Mouse (Mus musculus) forebrain, embryonic 14.5 days (tissue): ENCODE data around the gene Slc9b2. TPM values are rescaled to one million over a fixed set of nuclear protein-coding genes. Genes with fewer than 3 reads are reported as not detected.
A peak's percentile ranks its signal among the peaks of the same experiment; 100 is the strongest.

ENCODE experiments used
- ATAC-seq: fragments of 200-750 bp; cut with Nextera tagmentation; 2 replicates; pipeline ENCODE4 v1.8.0; 2017; ENCODE audit warnings: mild to moderate bottlenecking, moderate library complexity
- DNase-seq: peaks from one replicate; pipeline ENCODE4 v3.0.0-alpha.2; 2015; ENCODE audit warnings: low spot score
- H3K27ac ChIP-seq: fragments of 300-500 bp; sonication (generic); 2 replicates; pipeline ENCODE4 v1.5.1; 2014; ENCODE audit warnings: low read depth, mild to moderate bottlenecking, control low read depth, low read length, moderate library complexity
- H3K27me3 ChIP-seq: fragments of 300-500 bp; sonication (generic); replicated peaks from 2 replicates; pipeline ENCODE4 v1.6.1; 2014; ENCODE audit warnings: low read length, control low read depth, mixed read lengths; ENCODE audit not compliant: control insufficient read depth, insufficient read depth
- H3K36me3 ChIP-seq: fragments of 300-500 bp; sonication (generic); 2 replicates; pipeline ENCODE4 v1.6.1; 2014; ENCODE audit warnings: low read length, control low read depth; ENCODE audit not compliant: control insufficient read depth, insufficient read depth
- H3K4me1 ChIP-seq: fragments of 300-500 bp; sonication (generic); 2 replicates; pipeline ENCODE4 v1.6.1; 2014; ENCODE audit warnings: antibody characterized with exemption, low read length, control low read depth; ENCODE audit not compliant: control insufficient read depth, insufficient read depth
- H3K4me2 ChIP-seq: fragments of 300-500 bp; sonication (generic); 2 replicates; pipeline ENCODE4 v1.6.1; 2014; ENCODE audit warnings: mild to moderate bottlenecking, control low read depth, low read length
- H3K4me3 ChIP-seq: fragments of 300-500 bp; sonication (generic); 2 replicates; pipeline ENCODE4 v1.5.1; 2014; ENCODE audit warnings: low read depth, low read length, control low read depth
- H3K9ac ChIP-seq: fragments of 300-500 bp; sonication (generic); 2 replicates; pipeline ENCODE4 v1.6.1; 2014; ENCODE audit warnings: mild to moderate bottlenecking, low read length, control low read depth, moderate library complexity
- H3K9me3 ChIP-seq: fragments of 300-500 bp; sonication (generic); replicated peaks from 2 replicates; pipeline ENCODE4 v1.6.1; 2016; ENCODE audit warnings: low read length, control low read depth, mixed read lengths; ENCODE audit not compliant: control insufficient read depth
- WGBS: fragments of 180-500 bp; shearing (Covaris S2); extraction: QIAGEN DNeasy Blood & Tissue Kit; methylation state at CpG from one replicate; pipeline ENCODE4 v1.1.7; 2014; 5-methylcytosine and 5-hydroxymethylcytosine counted together
- polyA plus RNA-seq: library from polyadenylated mRNA; unstranded; fragments of >200 nt; fragmentation: Nextera tagmentation; extraction: Ambion mirVana; gene quantifications from 2 replicates; pipeline ENCODE4 v1.2.1, GENCODE M21; 2014

Gene Slc9b2
- polyA plus RNA-seq, 1 experiment from 2014 or later: 0.79 TPM

DNA sequence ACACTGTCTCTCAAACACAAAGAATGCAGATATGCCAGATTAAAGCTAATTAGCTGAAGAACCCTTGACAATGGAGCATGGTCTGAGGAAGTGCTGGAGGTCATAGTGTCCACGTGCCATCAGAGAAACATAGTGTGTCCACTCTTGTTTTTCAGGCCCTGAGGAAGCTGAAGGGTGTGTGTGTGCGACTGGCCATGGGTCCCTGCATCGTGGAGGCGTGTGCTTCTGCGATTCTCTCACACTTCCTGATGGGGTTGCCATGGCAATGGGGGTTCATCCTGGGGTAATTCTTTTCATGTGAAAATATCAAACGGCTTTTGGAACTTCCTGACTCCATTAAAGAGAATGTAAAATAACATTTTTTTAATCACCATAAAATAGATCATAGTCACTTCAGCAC lies 16.9 kb downstream of the Slc9b2 start:
- no peak overlapping the region for H3K27ac ChIP-seq
- H3K4me2 ChIP-seq: no peak overlapping the region
- H3K4me3 ChIP-seq: no peak overlapping the region
- no peaks in the 10 kb centered on the region for H3K36me3 ChIP-seq
- no peaks in the 10 kb centered on the region for H3K9me3 ChIP-seq
- DNase-seq (no peak), ATAC-seq (no peak)
- no peaks in the 10 kb centered on the region for H3K27me3 ChIP-seq
- no peak overlapping the region for H3K9ac ChIP-seq
- WGBS: 50% methylated on average over 6 of the region's 6 CpGs
- no peaks in the 10 kb centered on the region for H3K4me1 ChIP-seq

DNA sequence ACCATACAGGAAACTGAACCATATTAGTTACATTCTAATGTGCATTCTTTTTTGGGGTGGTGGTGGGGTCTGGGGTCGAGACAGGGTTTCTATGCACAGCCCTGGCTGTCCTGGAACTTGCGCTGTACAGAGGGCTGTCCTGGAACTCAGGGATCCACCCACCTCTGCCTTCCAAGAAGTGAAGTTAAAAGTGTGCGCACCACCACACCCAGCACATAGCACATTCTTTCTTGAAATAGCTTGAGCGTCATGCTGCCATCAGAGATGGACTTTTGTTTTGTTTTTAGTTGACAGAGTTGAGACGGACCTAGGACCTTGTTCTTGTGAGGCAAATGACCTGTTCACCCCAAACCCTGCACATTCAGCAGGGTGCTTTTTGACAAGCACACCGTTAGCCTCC lies 19.7 kb downstream of the Slc9b2 start:
- WGBS: 84% methylated on average over 6 of the region's 6 CpGs
- no peak overlapping the region for H3K9ac ChIP-seq

DNA sequence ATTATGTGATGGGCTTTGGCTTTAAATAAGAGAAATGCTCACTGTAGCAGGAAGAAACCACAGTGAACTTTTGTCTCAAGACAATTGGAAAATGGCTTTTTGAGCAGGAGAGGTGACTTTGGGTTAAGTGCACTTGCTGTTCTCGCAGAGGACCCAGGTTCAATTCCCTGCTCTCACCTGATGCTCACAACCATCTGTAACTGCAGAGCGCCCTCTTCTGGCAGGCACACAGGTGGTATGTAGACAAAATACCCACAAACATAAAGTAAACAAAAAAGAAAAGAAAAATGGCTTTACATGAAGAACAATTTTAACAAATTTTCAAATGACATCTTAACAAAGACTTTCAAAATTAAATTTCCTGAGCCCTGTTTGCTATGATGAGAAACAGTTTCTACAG lies 20.1 kb downstream of the Slc9b2 start:
- ATAC-seq: no peak
- H3K4me3 ChIP-seq: no peak overlapping the region
- H3K9ac ChIP-seq: no peak overlapping the region
- no peaks in the 10 kb centered on the region for H3K27me3 ChIP-seq
- no peak overlapping the region for H3K4me2 ChIP-seq
- H3K36me3 ChIP-seq: no peaks in the 10 kb centered on the region
- 65% methylated on average over 2 of the region's 2 CpGs for WGBS
- H3K9me3 ChIP-seq: no peaks in the 10 kb centered on the region
- H3K4me1 ChIP-seq: no peaks in the 10 kb centered on the region
- H3K27ac ChIP-seq: no peak overlapping the region
- no peak for DNase-seq

More for the DNA sequence above, 19.7 kb downstream of the Slc9b2 start:
- Histone ChIP-seq H3K4me2 (no peak overlapping the region), H3K4me3 (no peak overlapping the region), H3K27ac (no peak overlapping the region), H3K36me3 (no peaks in the 10 kb centered on the region), H3K4me1 (no peaks in the 10 kb centered on the region), H3K9me3 (no peaks in the 10 kb centered on the region), H3K27me3 (no peaks in the 10 kb centered on the region)
- no peak for DNase-seq
- no peak for ATAC-seq

DNA sequence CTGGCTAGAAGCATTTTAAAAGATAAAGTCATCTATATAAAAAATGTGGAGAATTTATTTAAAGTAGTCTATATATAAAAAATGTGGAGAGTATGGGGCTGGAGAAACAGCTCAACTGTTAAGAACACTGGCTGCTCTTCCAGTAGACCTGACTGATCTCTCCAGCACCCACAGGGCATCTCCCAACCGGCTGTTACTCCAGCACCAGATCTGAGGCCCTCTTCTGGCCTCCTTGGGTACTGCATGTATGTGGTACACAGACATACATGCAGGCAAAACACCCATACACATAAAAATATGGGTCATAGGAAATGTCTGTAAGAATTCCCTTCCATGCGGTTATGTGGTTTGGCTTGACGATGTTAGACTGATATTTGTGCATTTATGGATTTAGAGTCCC lies 21.1 kb downstream of the Slc9b2 start:
- Histone ChIP-seq H3K27ac (no peak overlapping the region), H3K4me1 (no peaks in the 10 kb centered on the region), H3K4me2 (no peak overlapping the region), H3K36me3 (no peaks in the 10 kb centered on the region), H3K4me3 (no peak overlapping the region), H3K9me3 (no peaks in the 10 kb centered on the region), H3K9ac (no peak overlapping the region), H3K27me3 (no peaks in the 10 kb centered on the region)
- no peak for ATAC-seq
- 57% methylated on average over 3 of the region's 3 CpGs for WGBS
- peak; percentile 33 for DNase-seq

DNA sequence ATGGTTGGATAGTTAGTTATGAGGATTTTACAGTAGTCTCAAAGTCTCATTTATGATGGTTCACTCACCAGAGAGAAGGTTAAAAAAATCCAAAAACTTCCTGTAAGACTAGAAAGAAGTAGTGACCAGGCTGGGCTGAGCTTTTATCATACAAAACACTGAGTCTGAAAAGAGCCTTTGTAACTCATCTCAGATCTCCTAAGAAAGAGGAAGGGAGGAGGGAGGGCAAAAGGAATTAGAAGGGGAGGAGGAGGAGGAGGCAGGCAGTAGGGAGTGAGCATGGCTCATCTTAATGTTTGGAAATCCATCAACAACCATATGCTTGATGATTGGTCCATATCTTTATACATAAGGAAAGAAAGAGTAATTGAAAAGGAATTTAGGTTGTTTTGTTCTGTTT lies 25.2 kb downstream of the Slc9b2 start:
- Histone ChIP-seq H3K4me1 (no peaks in the 10 kb centered on the region), H3K27me3 (no peaks in the 10 kb centered on the region), H3K4me2 (no peak overlapping the region), H3K9me3 (no peaks in the 10 kb centered on the region), H3K27ac (no peak overlapping the region), H3K4me3 (no peak overlapping the region), H3K36me3 (no peaks in the 10 kb centered on the region), H3K9ac (no peak overlapping the region)
- DNase-seq: no peak
- ATAC-seq: no peak

DNA sequence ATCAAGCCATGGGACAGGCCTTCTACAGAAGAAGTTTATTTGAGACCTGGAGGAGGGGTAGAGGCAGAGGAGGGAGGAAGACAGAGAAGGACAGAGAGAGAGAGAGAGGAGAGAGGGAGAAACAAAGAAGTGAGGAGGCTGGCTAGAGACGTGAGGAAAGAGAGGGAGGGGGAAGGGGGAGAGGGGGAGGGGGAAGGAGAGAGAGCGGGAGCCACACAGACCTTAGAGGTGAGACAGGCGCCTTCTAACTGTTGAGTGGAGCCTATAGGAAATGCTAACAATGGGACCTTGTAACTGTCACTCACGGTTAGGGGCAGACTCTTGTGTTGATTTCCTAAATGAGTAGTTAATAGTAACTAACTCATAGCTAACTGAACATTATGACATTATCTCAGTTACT lies 26.3 kb downstream of the Slc9b2 start:
- no peak for DNase-seq
- ATAC-seq: no peak
- H3K27ac ChIP-seq: no peak overlapping the region
- WGBS: 43% methylated on average over 4 of the region's 4 CpGs
- H3K9ac ChIP-seq: no peak overlapping the region
- H3K4me3 ChIP-seq: no peak overlapping the region
- no peaks in the 10 kb centered on the region for H3K4me1 ChIP-seq
- no peaks in the 10 kb centered on the region for H3K27me3 ChIP-seq
- H3K36me3 ChIP-seq: no peaks in the 10 kb centered on the region
- no peak overlapping the region for H3K4me2 ChIP-seq
- H3K9me3 ChIP-seq: no peaks in the 10 kb centered on the region

DNA sequence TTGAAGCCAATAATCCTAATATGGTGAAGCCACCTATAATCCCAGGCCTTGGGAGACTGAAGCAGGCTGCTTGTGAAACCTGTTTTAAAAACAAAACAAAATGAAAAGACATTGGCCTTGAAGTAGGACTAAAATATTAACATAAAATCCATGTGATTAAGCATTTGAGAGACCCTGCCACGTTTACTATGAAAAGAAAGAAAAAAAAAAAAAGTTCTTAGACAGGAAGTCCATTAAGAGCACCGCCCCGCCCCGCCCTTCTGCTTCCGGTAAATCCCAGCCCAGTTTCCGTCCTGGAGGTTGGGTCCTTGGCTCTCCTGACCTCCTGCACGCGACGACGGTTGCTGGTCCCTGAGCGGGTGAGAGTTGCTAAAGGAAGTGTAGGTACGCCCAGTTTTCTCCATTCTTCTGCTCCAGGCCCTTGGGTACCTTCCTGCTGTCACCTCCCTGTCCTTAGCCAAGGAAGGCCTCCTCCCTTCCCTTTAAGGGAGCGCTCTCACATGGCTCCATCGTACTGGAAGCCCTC lies 40.3 kb downstream of the Slc9b2 start, which contains the start of gene Slc9b1:
Gene Slc9b1, plus strand, starts transcription at position 291 of the 526 bp plus-strand sequence.
- DNase-seq (no peak), ATAC-seq (no peak)
- H3K4me1 ChIP-seq: no peaks in the 10 kb centered on the region
- H3K4me2 ChIP-seq: no peak within 1 kb of the TSS
- no peaks in the 10 kb centered on the region for H3K36me3 ChIP-seq
- H3K4me3 ChIP-seq: no peak within 1 kb of the TSS
- H3K9me3 ChIP-seq: no peaks in the 10 kb centered on the region
- no peaks in the 10 kb centered on the region for H3K27me3 ChIP-seq
- 78% methylated on average over 14 of the region's 14 CpGs for WGBS
- no peak within 1 kb of the TSS for H3K9ac ChIP-seq
- H3K27ac ChIP-seq: no peak within 1 kb of the TSS

DNA sequence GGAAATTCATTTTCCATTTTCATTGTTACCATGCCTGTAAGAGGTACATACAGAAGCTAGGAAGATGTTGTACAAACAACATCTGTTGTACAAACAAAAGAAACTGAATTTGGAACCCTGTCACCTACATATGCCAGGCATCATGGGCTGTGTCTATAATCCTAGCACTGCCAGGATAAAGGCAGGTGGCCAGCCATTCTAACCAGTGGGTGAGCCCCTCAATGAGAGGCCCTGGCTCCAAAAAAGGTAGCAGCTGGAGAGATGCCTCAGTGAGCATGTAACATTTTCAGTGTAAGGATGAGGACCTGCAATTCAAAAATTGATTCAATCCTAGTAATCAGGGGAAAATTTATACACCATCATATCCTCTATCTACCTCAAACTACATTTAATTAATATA lies 41.5 kb downstream of the Slc9b2 start:
- H3K9me3 ChIP-seq: no peaks in the 10 kb centered on the region
- no peak overlapping the region for H3K9ac ChIP-seq
- no peaks in the 10 kb centered on the region for H3K36me3 ChIP-seq
- no peak overlapping the region for H3K27ac ChIP-seq
- ATAC-seq: no peak
- no peak overlapping the region for H3K4me3 ChIP-seq
- H3K27me3 ChIP-seq: no peaks in the 10 kb centered on the region
- DNase-seq: no peak
- H3K4me2 ChIP-seq: no peak overlapping the region
- H3K4me1 ChIP-seq: no peaks in the 10 kb centered on the region

DNA sequence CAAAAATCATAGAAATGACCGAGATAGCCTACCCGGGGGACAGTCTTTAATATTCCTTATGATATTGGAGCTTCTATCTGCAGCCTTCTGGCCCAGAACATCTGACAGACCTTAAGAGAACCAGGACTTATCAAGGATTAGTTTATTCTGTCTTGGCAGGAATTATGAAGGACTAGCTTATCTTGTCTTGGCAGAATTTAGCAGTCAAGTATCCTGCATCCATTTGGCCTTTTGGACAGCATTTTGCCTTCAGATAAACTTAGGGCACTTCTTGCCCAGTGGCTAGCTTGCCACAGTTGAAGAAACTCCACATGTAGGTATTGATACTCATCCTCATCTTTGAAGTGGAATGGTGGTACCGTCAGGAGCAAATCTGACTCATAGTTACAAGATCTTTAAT lies 44.4 kb downstream of the Slc9b2 start:
- ATAC-seq: no peak
- Histone ChIP-seq H3K27ac (no peak overlapping the region), H3K4me3 (no peak overlapping the region), H3K27me3 (no peaks in the 10 kb centered on the region), H3K9me3 (no peaks in the 10 kb centered on the region), H3K9ac (no peak overlapping the region), H3K36me3 (no peaks in the 10 kb centered on the region), H3K4me2 (no peak overlapping the region), H3K4me1 (no peaks in the 10 kb centered on the region)
- no peak for DNase-seq
- WGBS: 97% methylated on average over 3 of the region's 3 CpGs
